Mouse (Mus musculus) olfactory bulb, adult 2 months (tissue): ENCODE data around the gene Ccdc88c. TPM values are rescaled to one million over a fixed set of nuclear protein-coding genes. Genes with fewer than 3 reads are reported as not detected.

ENCODE experiments used
- H3K27ac ChIP-seq: fragments of 200-500 bp; 2 replicates; pipeline ENCODE4 v1.5.1; 2012; ENCODE audit warnings: low read depth, low read length; ENCODE audit not compliant: insufficient read depth
- H3K4me1 ChIP-seq: fragments of 200-500 bp; 2 replicates; pipeline ENCODE4 v1.6.1; 2012; ENCODE audit warnings: low read length; ENCODE audit not compliant: control insufficient read depth, insufficient read depth
- H3K4me3 ChIP-seq: fragments of 200-500 bp; 2 replicates; pipeline ENCODE4 v1.5.1; 2012; ENCODE audit warnings: mild to moderate bottlenecking, low read depth, low read length, moderate library complexity; ENCODE audit not compliant: insufficient read depth
- CTCF ChIP-seq: fragments of 200-500 bp; IDR thresholded peaks from 2 replicates; pipeline ENCODE4 v1.5.1; 2012; ENCODE audit warnings: low read depth, mild to moderate bottlenecking, low read length, moderate library complexity; ENCODE audit not compliant: insufficient read depth
- POLR2A ChIP-seq: fragments of 200-500 bp; IDR thresholded peaks from 2 replicates; pipeline ENCODE4 v1.6.1; 2012; ENCODE audit warnings: mild to moderate bottlenecking, low read depth, low read length, moderate library complexity; ENCODE audit not compliant: insufficient read depth
- WGBS: fragments of 180-500 bp; shearing (Covaris S2); methylation state at CpG from one replicate; pipeline ENCODE4 v1.1.7; 2018; 5-methylcytosine and 5-hydroxymethylcytosine counted together
- polyA plus RNA-seq: library from polyadenylated mRNA; stranded (reverse); fragments of >200 nt; gene quantifications from 2 replicates; pipeline ENCODE4 v1.2.4, GENCODE M21; 2012; ENCODE audit warnings: low replicate concordance; ENCODE audit not compliant: missing spikeins, insufficient read depth, insufficient read length

Ccdc88c gene
- polyA plus RNA-seq, 1 experiment = 56.2 TPM

GRCm38 (mm10) chr12:101005665-101006420 lies 23.0 kb downstream of the Ccdc88c start:
- H3K27ac ChIP-seq = no peak overlapping the region
- 68% methylated on average over 12 of the region's 12 CpGs for WGBS
- peaks cover 28% of the 10 kb centered on the region for H3K4me1 ChIP-seq
- TF ChIP-seq CTCF (no peak), POLR2A (no peak)
- H3K4me3 ChIP-seq = no peak overlapping the region

- TF ChIP-seq POLR2A = no peak
- no peak for TF ChIP-seq CTCF
- peaks cover 24% of the 10 kb centered on the region for H3K4me1 ChIP-seq
- H3K27ac ChIP-seq = no peak overlapping the region
- WGBS = 80% methylated on average over 5 of the region's 5 CpGs
- no peak overlapping the region for H3K4me3 ChIP-seq
Observed at GRCm38 (mm10) chr12:101004982-101005381, 23.9 kb downstream of the Ccdc88c start.

- Histone ChIP-seq H3K4me1 (peaks cover 27% of the 10 kb centered on the region), H3K4me3 (no peak overlapping the region), H3K27ac (no peak overlapping the region)
- WGBS = 88% methylated on average over 4 of the region's 4 CpGs
- TF ChIP-seq POLR2A (no peak), CTCF (no peak)
Observed at GRCm38 (mm10) chr12:101002801-101003513, 25.9 kb downstream of the Ccdc88c start.

- no peak overlapping the region for H3K27ac ChIP-seq
- 65% methylated on average over 7 of the region's 7 CpGs for WGBS
Observed at GRCm38 (mm10) chr12:100999061-100999954, 29.5 kb downstream of the Ccdc88c start.

DNA sequence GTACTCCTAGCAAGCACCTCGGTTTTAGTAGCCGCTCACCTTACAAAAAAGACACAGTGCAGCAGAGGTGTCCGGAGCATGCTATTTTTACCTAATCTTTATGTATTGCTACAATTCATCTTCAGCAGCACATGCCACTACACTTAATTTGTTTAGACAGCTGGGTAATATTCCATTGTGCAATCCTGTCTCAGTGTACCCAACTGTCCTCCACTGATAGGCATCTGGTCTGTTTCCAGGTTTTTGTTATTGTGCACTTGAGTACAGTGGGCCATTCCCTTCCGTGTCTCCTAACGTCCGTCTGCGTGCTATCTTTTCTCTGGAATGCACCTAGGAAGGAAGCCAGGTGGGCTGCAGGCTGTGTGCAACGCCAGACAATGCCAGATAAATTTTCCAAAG lies 30.3 kb downstream of the Ccdc88c start:
- peaks cover 32% of the 10 kb centered on the region for H3K4me1 ChIP-seq
- H3K27ac ChIP-seq = no peak overlapping the region
- no peak for TF ChIP-seq POLR2A
- TF ChIP-seq CTCF = no peak
- WGBS = 74% methylated on average over 8 of the region's 8 CpGs
- H3K4me3 ChIP-seq = no peak overlapping the region

More at GRCm38 (mm10) chr12:100999061-100999954, 29.5 kb downstream of the Ccdc88c start:
- no peak overlapping the region for H3K4me3 ChIP-seq
- TF ChIP-seq CTCF (no peak), POLR2A (no peak)
- H3K4me1 ChIP-seq = peaks cover 32% of the 10 kb centered on the region

GRCm38 (mm10) chr12:100997830-100998563 lies 30.9 kb downstream of the Ccdc88c start:
- 54% methylated on average over 10 of the region's 10 CpGs for WGBS
- H3K4me3 ChIP-seq = no peak overlapping the region
- H3K4me1 ChIP-seq = peaks cover 35% of the 10 kb centered on the region
- H3K27ac ChIP-seq = no peak overlapping the region
- no peak for TF ChIP-seq CTCF

GRCm38 (mm10) chr12:100996378-100996898 lies 32.4 kb downstream of the Ccdc88c start:
- Histone ChIP-seq H3K27ac (no peak overlapping the region), H3K4me3 (no peak overlapping the region), H3K4me1 (peaks cover 41% of the 10 kb centered on the region)
- TF ChIP-seq CTCF = no peak
- no peak for TF ChIP-seq POLR2A
- WGBS = 50% methylated on average over 5 of the region's 5 CpGs

GRCm38 (mm10) chr12:100995607-100996377 lies 33.1 kb downstream of the Ccdc88c start:
- no peak for TF ChIP-seq CTCF
- no peak for TF ChIP-seq POLR2A
- no peak overlapping the region for H3K27ac ChIP-seq

More at GRCm38 (mm10) chr12:100995607-100996377, 33.1 kb downstream of the Ccdc88c start:
- WGBS = 63% methylated on average over 16 of the region's 16 CpGs
- H3K4me3 ChIP-seq = no peak overlapping the region
- H3K4me1 ChIP-seq = peaks cover 42% of the 10 kb centered on the region
